ENCODE assay signal across 10 mouse cellular contexts in genomic region chr1:89102231-89103003, GRCm38 (mm10). TPM values are rescaled to one million over a fixed set of nuclear protein-coding genes. Genes with fewer than 3 reads are reported as not detected.
A peak's percentile ranks its signal among the peaks of the same experiment; 100 is the strongest.
DNase-seq lines count a peak whose midpoint lies in the region; ATAC-seq and TF ChIP-seq lines count a peak whose summit lies in the region.
"Had no signal": no experiment of that assay in that cellular context is flagged by ENCODE, and none has a peak within 500 bp of the region (broad histone marks: within the 10 kb centered on the region; RNA-seq: fewer than 3 reads in every experiment).

No protein-coding gene starts in this region.

- no peaks in the 10 kb centered on the region for H3K36me3 ChIP-seq in lung, embryonic 15.5 days
- H3K36me3 ChIP-seq in heart, embryonic 15.5 days, result no peaks in the 10 kb centered on the region
- no peaks in the 10 kb centered on the region for H3K36me3 ChIP-seq in liver, embryonic 13.5 days
- H3K36me3 ChIP-seq: liver, embryonic 15.5 days had no signal

- peaks cover 53% of the 10 kb centered on the region for H3K4me1 ChIP-seq in lung, embryonic 15.5 days
- H3K4me1 ChIP-seq in heart, embryonic 15.5 days (replicated peaks), result peaks cover 52% of the 10 kb centered on the region
- peaks cover 20% of the 10 kb centered on the region; the same call in 1 of the 2 replicates for H3K4me1 ChIP-seq in liver, embryonic 13.5 days (replicated peaks)
- H3K4me1 ChIP-seq: liver, embryonic 15.5 days had no signal

- 48% methylated on average over 15 of the region's 15 CpGs for WGBS in lung, embryonic 15.5 days
- 35% methylated on average over 15 of the region's 15 CpGs for WGBS in heart, embryonic 15.5 days
- WGBS in liver, embryonic 13.5 days (ENCODE audit: insufficient replicate concordance), result 57% methylated on average over 15 of the region's 15 CpGs

- H3K27ac ChIP-seq in gastrocnemius, adult 2 months, result peak overlapping the region; percentile 24
- H3K27ac ChIP-seq in lung, embryonic 15.5 days, result peak overlapping the region; percentile 77
- H3K27ac ChIP-seq in heart, embryonic 15.5 days, result peak overlapping the region; percentile 92
- H3K27ac ChIP-seq in liver, embryonic 13.5 days, result no peak overlapping the region
- H3K27ac ChIP-seq: liver, embryonic 15.5 days had no signal

- ATAC-seq in lung, embryonic 15.5 days (ENCODE audit: borderline replicate concordance, extremely low read depth, low FRiP score, low TSS enrichment), result no peak
- ATAC-seq in heart, embryonic 15.5 days (replicated peaks; ENCODE audit: insufficient number of reproducible peaks, insufficient read depth, low FRiP score, low read depth), result peak; percentile 68
- ATAC-seq in liver, embryonic 13.5 days (ENCODE audit: low read depth), result no peak
- ATAC-seq: forebrain, embryonic 14.5 days had no signal

- peak; percentile 3 for DNase-seq in gastrocnemius, adult 2 months
- DNase-seq in gastrocnemius, postnatal 36 days, result no peak
- DNase-seq in lung, postnatal 14 days, result no peak
- no peak for DNase-seq in liver, embryonic 13.5 days
- DNase-seq in gastrocnemius, postnatal 14 days, result no peak
- no peak for DNase-seq in kidney, adult 18-20 months

- H3K4me3 ChIP-seq in gastrocnemius, adult 2 months, result no peak overlapping the region
- no peak overlapping the region for H3K4me3 ChIP-seq in lung, embryonic 15.5 days
- H3K4me3 ChIP-seq in heart, embryonic 15.5 days, result no peak overlapping the region
- H3K4me3 ChIP-seq in liver, embryonic 13.5 days (replicated peaks), result no peak overlapping the region
- H3K4me3 ChIP-seq: liver, embryonic 15.5 days had no signal

- no peak for TF ChIP-seq CTCF in gastrocnemius, adult 2 months (IDR thresholded peaks at IDR 0.05)

- peak overlapping the region; percentile 16; the same call in 1 of the 2 replicates for H3K4me2 ChIP-seq in lung, embryonic 15.5 days
- peak overlapping the region; percentile 43 for H3K4me2 ChIP-seq in heart, embryonic 15.5 days
- H3K4me2 ChIP-seq in liver, embryonic 13.5 days, result peak overlapping the region; percentile 34
- H3K4me2 ChIP-seq: liver, embryonic 15.5 days had no signal

- intact Hi-C loops in gastrocnemius, adult 2 months (cut with DNase I), result no loop called here
- intact Hi-C loops in gastrocnemius, postnatal 36 days (cut with DNase I), result no loop called here
- intact Hi-C loops in gastrocnemius, postnatal 14 days (cut with DNase I; ENCODE audit: low total_unique reads), result no loop called here

- H3K9ac ChIP-seq in lung, embryonic 15.5 days, result no peak overlapping the region
- H3K9ac ChIP-seq in heart, embryonic 15.5 days, result peak overlapping the region; percentile 46
- no peak overlapping the region for H3K9ac ChIP-seq in liver, embryonic 13.5 days
- H3K9ac ChIP-seq: liver, embryonic 15.5 days had no signal

- H3K27me3 ChIP-seq in lung, embryonic 15.5 days, result no peaks in the 10 kb centered on the region
- no peaks in the 10 kb centered on the region for H3K27me3 ChIP-seq in heart, embryonic 15.5 days
- H3K27me3 ChIP-seq in liver, embryonic 13.5 days, result no peaks in the 10 kb centered on the region
- H3K27me3 ChIP-seq: liver, embryonic 15.5 days had no signal

- H3K9me3 ChIP-seq in lung, embryonic 15.5 days, result no peaks in the 10 kb centered on the region
- H3K9me3 ChIP-seq in heart, embryonic 15.5 days (replicated peaks), result no peaks in the 10 kb centered on the region
- no peaks in the 10 kb centered on the region for H3K9me3 ChIP-seq in liver, embryonic 13.5 days (replicated peaks)
- H3K9me3 ChIP-seq: liver, embryonic 15.5 days had no signal

RNA-seq across cellular contexts. Expression of gene Sh3bp4, which starts 32.2 kb away (rescaled TPM):
- total RNA-seq in gastrocnemius, adult 2 months (2021), result 1 to 10 TPM; 2.1 to 4.0 TPM
- 1 to 10 TPM; 2.6 TPM for total RNA-seq in gastrocnemius, postnatal 36 days (2021)
- polyA plus RNA-seq in lung, embryonic 15.5 days (2015; fragmentation: Nextera tagmentation; extraction: Ambion mirVana), result 25.2 and 27.1 TPM in 2 replicates
- polyA plus RNA-seq in heart, embryonic 15.5 days (2015; fragmentation: Nextera tagmentation; extraction: Ambion mirVana), result 21.2 and 21.7 TPM in 2 replicates
- polyA plus RNA-seq in liver, embryonic 13.5 days (2015; fragmentation: Nextera tagmentation; extraction: Ambion mirVana), result 0.81 and 0.86 TPM in 2 replicates
- total RNA-seq in gastrocnemius, postnatal 14 days (2021), result 1 to 10 TPM; 5.1 to 6.9 TPM
